Mouse (Mus musculus) 416B (cell line): ENCODE measurements around the gene Rbm15.
"Not testable (repeated sequence)": the region's sequence is repeated elsewhere in the genome, so short reads cannot be mapped to it uniquely, and the experiment has no call there.

Experiments used
- DNase-seq: peaks from one replicate; pipeline ENCODE4 v3.0.0; 2011; ENCODE audit warnings: low read depth

The Rbm15 gene

GRCm38 (mm10) chr3:107330503-107331424 is 2.7 kb downstream of the Rbm15 start:
- no peak for DNase-seq

GRCm38 (mm10) chr3:107326442-107326841 is 7.0 kb downstream of the Rbm15 start:
- no peak for DNase-seq

GRCm38 (mm10) chr3:107321776-107322175 is 11.7 kb downstream of the Rbm15 start:
- DNase-seq: no peak

- DNase-seq: peak; percentile 28
Measured at GRCm38 (mm10) chr3:107321141-107321540, 12.3 kb downstream of the Rbm15 start.

GRCm38 (mm10) chr3:107317338-107317737 is 16.1 kb downstream of the Rbm15 start:
- no peak for DNase-seq

- DNase-seq: not testable (repeated sequence)
Measured at GRCm38 (mm10) chr3:107296917-107297316, 36.6 kb downstream of the Rbm15 start.

GRCm38 (mm10) chr3:107295672-107296360 is 37.7 kb downstream of the Rbm15 start:
- DNase-seq: no peak

- peak; percentile 87 for DNase-seq
Measured at GRCm38 (mm10) chr3:107290764-107291381, 42.6 kb downstream of the Rbm15 start, which contains the start of gene Slc16a4. Slc16a4 (plus strand) TSS chr3:107291230.

- no peak for DNase-seq
Measured at GRCm38 (mm10) chr3:107287346-107287745, 46.1 kb downstream of the Rbm15 start.

- DNase-seq: no peak
Measured at GRCm38 (mm10) chr3:107286123-107286522, 47.4 kb downstream of the Rbm15 start.

- peak; percentile 90 for DNase-seq
Measured at GRCm38 (mm10) chr3:107278479-107279269, 54.8 kb downstream of the Rbm15 start, which contains the start of gene Lamtor5. Lamtor5 (plus strand) TSS chr3:107278858.

GRCm38 (mm10) chr3:107276626-107277025 is 56.8 kb downstream of the Rbm15 start:
- no peak for DNase-seq

GRCm38 (mm10) chr3:107275996-107276395 is 57.5 kb downstream of the Rbm15 start:
- DNase-seq: peak; percentile 61
